Mouse (Mus musculus): ENCODE measurements at regions not wholly inside any gene's neighbourhood (a gene's known extent, or its start where the extent isn't known, plus 50 kb on each side); places are given as distances from the start of the nearest gene placed in this dataset.

- ATAC-seq = no peak
- H3K9ac ChIP-seq (ENCODE audit: low read depth, low read length) = no peak overlapping the region
- no peak overlapping the region for H3K27ac ChIP-seq (ENCODE audit: low read length)
- H3K27me3 ChIP-seq (ENCODE audit: control insufficient read depth, insufficient read depth, low read depth, low read length) = no peaks in the 10 kb centered on the region
- H3K4me3 ChIP-seq (ENCODE audit: low read depth, low read length) = no peak overlapping the region
- 67% methylated on average over 7 of the region's 7 CpGs for WGBS
- H3K4me2 ChIP-seq (ENCODE audit: low read length) = no peak overlapping the region
- no peaks in the 10 kb centered on the region for H3K36me3 ChIP-seq (ENCODE audit: control insufficient read depth, insufficient read depth, low read length)
- H3K9me3 ChIP-seq (replicated peaks; ENCODE audit: control insufficient read depth, low read length, poor library complexity, severe bottlenecking) = no peaks in the 10 kb centered on the region
- peaks cover 3% of the 10 kb centered on the region; the same call in 1 of the 2 replicates for H3K4me1 ChIP-seq (ENCODE audit: control insufficient read depth, insufficient read depth, low read length)
Measured at GRCm38 (mm10) chr11:109029894-109030293, 109.7 kb downstream of the Axin2 start.

GRCm38 (mm10) chr11:109014806-109015205 is 94.7 kb downstream of the Axin2 start:
- H3K27me3 ChIP-seq (ENCODE audit: control insufficient read depth, insufficient read depth, low read depth, low read length) = no peaks in the 10 kb centered on the region
- H3K4me2 ChIP-seq (ENCODE audit: low read length) = no peak overlapping the region
- 65% methylated on average over 7 of the region's 7 CpGs for WGBS
- no peaks in the 10 kb centered on the region for H3K9me3 ChIP-seq (replicated peaks; ENCODE audit: control insufficient read depth, low read length, poor library complexity, severe bottlenecking)
- no peak overlapping the region for H3K27ac ChIP-seq (ENCODE audit: low read length)
- no peak for ATAC-seq
- H3K4me3 ChIP-seq (ENCODE audit: low read depth, low read length) = no peak overlapping the region
- no peaks in the 10 kb centered on the region for H3K36me3 ChIP-seq (ENCODE audit: control insufficient read depth, insufficient read depth, low read length)
- H3K4me1 ChIP-seq (ENCODE audit: control insufficient read depth, insufficient read depth, low read length) = no peaks in the 10 kb centered on the region
- H3K9ac ChIP-seq (ENCODE audit: low read depth, low read length) = no peak overlapping the region

GRCm38 (mm10) chr11:109011161-109011560 is 91.0 kb downstream of the Axin2 start:
- Histone ChIP-seq H3K9me3 (replicated peaks; ENCODE audit: control insufficient read depth, low read length, poor library complexity, severe bottlenecking) (no peaks in the 10 kb centered on the region; the same call in 1 of the 2 replicates), H3K4me1 (ENCODE audit: control insufficient read depth, insufficient read depth, low read length) (no peaks in the 10 kb centered on the region), H3K27ac (ENCODE audit: low read length) (no peak overlapping the region), H3K36me3 (ENCODE audit: control insufficient read depth, insufficient read depth, low read length) (no peaks in the 10 kb centered on the region), H3K27me3 (ENCODE audit: control insufficient read depth, insufficient read depth, low read depth, low read length) (no peaks in the 10 kb centered on the region), H3K4me3 (ENCODE audit: low read depth, low read length) (no peak overlapping the region), H3K4me2 (ENCODE audit: low read length) (no peak overlapping the region), H3K9ac (ENCODE audit: low read depth, low read length) (no peak overlapping the region)
- 96% methylated on average over 6 of the region's 6 CpGs for WGBS
- ATAC-seq = no peak

- H3K4me1 ChIP-seq (ENCODE audit: control insufficient read depth, insufficient read depth, low read length) = no peaks in the 10 kb centered on the region
- 76% methylated on average over 2 of the region's 2 CpGs for WGBS
- H3K27ac ChIP-seq (ENCODE audit: low read length) = no peak overlapping the region
- H3K4me2 ChIP-seq (ENCODE audit: low read length) = no peak overlapping the region
- H3K36me3 ChIP-seq (ENCODE audit: control insufficient read depth, insufficient read depth, low read length) = no peaks in the 10 kb centered on the region
- H3K9me3 ChIP-seq (replicated peaks; ENCODE audit: control insufficient read depth, low read length, poor library complexity, severe bottlenecking) = no peaks in the 10 kb centered on the region; the same call in 1 of the 2 replicates
- no peak for ATAC-seq
- no peaks in the 10 kb centered on the region for H3K27me3 ChIP-seq (ENCODE audit: control insufficient read depth, insufficient read depth, low read depth, low read length)
- H3K4me3 ChIP-seq (ENCODE audit: low read depth, low read length) = no peak overlapping the region
- H3K9ac ChIP-seq (ENCODE audit: low read depth, low read length) = no peak overlapping the region
Measured at GRCm38 (mm10) chr11:109008872-109009271, 88.7 kb downstream of the Axin2 start.

GRCm38 (mm10) chr11:109005681-109006080 is 85.5 kb downstream of the Axin2 start:
- H3K4me3 ChIP-seq (ENCODE audit: low read depth, low read length) = no peak overlapping the region
- H3K9ac ChIP-seq (ENCODE audit: low read depth, low read length) = no peak overlapping the region
- no peaks in the 10 kb centered on the region for H3K27me3 ChIP-seq (ENCODE audit: control insufficient read depth, insufficient read depth, low read depth, low read length)
- ATAC-seq = no peak
- no peak overlapping the region for H3K27ac ChIP-seq (ENCODE audit: low read length)
- H3K4me1 ChIP-seq (ENCODE audit: control insufficient read depth, insufficient read depth, low read length) = no peaks in the 10 kb centered on the region
- H3K4me2 ChIP-seq (ENCODE audit: low read length) = no peak overlapping the region
- peaks cover 9% of the 10 kb centered on the region; the same call in 1 of the 2 replicates for H3K9me3 ChIP-seq (replicated peaks; ENCODE audit: control insufficient read depth, low read length, poor library complexity, severe bottlenecking)
- 87% methylated on average over 11 of the region's 11 CpGs for WGBS
- no peaks in the 10 kb centered on the region for H3K36me3 ChIP-seq (ENCODE audit: control insufficient read depth, insufficient read depth, low read length)

Measured in midbrain, embryonic 16.5 days (tissue).